Mouse (Mus musculus) liver, embryonic 15.5 days (tissue): ENCODE measurements around the gene Zfp408. TPM values are rescaled to one million over a fixed set of nuclear protein-coding genes. Genes with fewer than 3 reads are reported as not detected.

Source experiments
- ATAC-seq: fragments of 200-750 bp; cut with Nextera tagmentation; 2 replicates; pipeline ENCODE4 v1.8.0; 2017; ENCODE audit warnings: moderate number of reproducible peaks, mild to moderate bottlenecking, moderate library complexity; ENCODE audit not compliant: insufficient read depth
- H3K27ac ChIP-seq: fragments of 300-500 bp; sonication (generic); replicated peaks from 2 replicates; pipeline ENCODE4 v1.5.1; 2015; ENCODE audit warnings: mild to moderate bottlenecking, inconsistent platforms
- H3K27me3 ChIP-seq: fragments of 300-500 bp; sonication (generic); 2 replicates; pipeline ENCODE4 v1.6.1; 2015; ENCODE audit warnings: mild to moderate bottlenecking, inconsistent platforms
- H3K36me3 ChIP-seq: fragments of 300-500 bp; sonication (generic); replicated peaks from 2 replicates; pipeline ENCODE4 v1.6.1; 2015; ENCODE audit warnings: moderate library complexity, mild to moderate bottlenecking, inconsistent platforms
- H3K4me1 ChIP-seq: fragments of 300-500 bp; sonication (generic); replicated peaks from 2 replicates; pipeline ENCODE4 v1.6.1; 2015; ENCODE audit warnings: inconsistent platforms
- H3K4me2 ChIP-seq: fragments of 300-500 bp; sonication (generic); 2 replicates; pipeline ENCODE4 v1.6.1; 2015; ENCODE audit warnings: moderate library complexity, mild to moderate bottlenecking, inconsistent platforms
- H3K4me3 ChIP-seq: fragments of 300-500 bp; sonication (generic); replicated peaks from 2 replicates; pipeline ENCODE4 v1.5.1; 2015; ENCODE audit warnings: mild to moderate bottlenecking, inconsistent platforms
- H3K9ac ChIP-seq: fragments of 300-500 bp; sonication (generic); 2 replicates; pipeline ENCODE4 v1.6.1; 2015; ENCODE audit warnings: moderate library complexity, mild to moderate bottlenecking, inconsistent platforms
- H3K9me3 ChIP-seq: fragments of 300-500 bp; sonication (generic); replicated peaks from 2 replicates; pipeline ENCODE4 v1.6.1; 2016; ENCODE audit warnings: inconsistent platforms
- WGBS: fragments of 180-500 bp; shearing (Covaris S2); methylation state at CpG from one replicate; pipeline ENCODE4 v1.1.7; 2015; ENCODE audit warnings: mixed read lengths; ENCODE audit not compliant: insufficient replicate concordance; 5-methylcytosine and 5-hydroxymethylcytosine counted together
- polyA plus RNA-seq: library from polyadenylated mRNA; unstranded; fragments of >200 nt; fragmentation: Nextera tagmentation; extraction: Ambion mirVana; gene quantifications from 2 replicates; pipeline ENCODE4 v1.2.1, GENCODE M21; 2015

Gene Zfp408
- polyA plus RNA-seq, 1 experiment from 2014 or later, result 2.8 TPM

DNA sequence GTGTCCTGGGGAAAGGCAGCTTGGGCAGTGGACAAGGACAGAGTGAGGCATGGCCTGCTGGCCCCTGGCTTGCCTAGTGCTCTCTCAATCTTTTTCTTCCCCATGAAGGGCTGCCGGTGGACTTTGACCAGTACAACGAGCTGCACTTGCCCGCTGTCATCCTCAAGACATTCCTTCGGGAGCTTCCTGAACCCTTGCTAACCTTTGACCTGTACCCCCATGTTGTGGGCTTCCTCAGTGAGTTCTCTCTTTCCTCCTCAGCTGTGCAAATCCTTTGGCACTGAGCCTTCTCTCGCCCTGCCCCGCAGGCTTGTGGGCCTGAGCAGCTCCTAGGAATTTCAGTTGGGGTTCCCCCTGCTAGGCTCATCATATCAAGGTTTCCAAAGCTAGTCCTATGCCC lies 20.4 kb upstream of the Zfp408 start:
- Histone ChIP-seq H3K27me3 (no peaks in the 10 kb centered on the region), H3K36me3 (peaks cover 89% of the 10 kb centered on the region), H3K9me3 (no peaks in the 10 kb centered on the region), H3K4me1 (no peaks in the 10 kb centered on the region), H3K4me3 (no peak overlapping the region), H3K4me2 (no peak overlapping the region), H3K9ac (no peak overlapping the region), H3K27ac (no peak overlapping the region)
- ATAC-seq, result no peak
- 74% methylated on average over 6 of the region's 6 CpGs for WGBS

DNA sequence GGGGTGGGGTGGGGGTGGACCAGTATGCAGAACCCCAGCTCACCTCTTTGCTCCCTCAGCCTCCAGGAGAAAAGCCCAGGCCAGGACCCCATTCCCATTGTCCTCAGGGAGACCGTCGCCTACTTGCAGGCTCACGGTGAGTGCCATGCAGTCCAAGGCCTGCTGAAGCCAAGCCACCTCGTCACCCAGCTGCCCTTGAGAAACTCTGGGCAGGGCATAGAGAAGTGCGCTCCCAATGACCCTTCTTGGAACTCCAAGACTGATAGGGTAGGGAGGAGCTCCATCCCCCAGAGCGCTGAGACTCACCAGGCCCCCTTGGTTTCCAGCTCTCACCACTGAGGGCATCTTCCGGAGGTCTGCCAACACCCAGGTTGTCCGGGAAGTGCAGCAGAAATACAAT lies 19.7 kb upstream of the Zfp408 start:
- Histone ChIP-seq H3K36me3 (peaks cover 88% of the 10 kb centered on the region), H3K27ac (no peak overlapping the region), H3K27me3 (no peaks in the 10 kb centered on the region), H3K4me3 (no peak overlapping the region), H3K9ac (no peak overlapping the region), H3K4me2 (no peak overlapping the region), H3K4me1 (no peaks in the 10 kb centered on the region), H3K9me3 (no peaks in the 10 kb centered on the region)
- ATAC-seq, result no peak
- WGBS, result 83% methylated on average over 8 of the region's 8 CpGs

GRCm38 (mm10) chr2:91667747-91668146 lies 18.2 kb upstream of the Zfp408 start:
- H3K4me1 ChIP-seq, result no peaks in the 10 kb centered on the region
- H3K9me3 ChIP-seq, result no peaks in the 10 kb centered on the region
- 82% methylated on average over 2 of the region's 2 CpGs for WGBS
- no peak overlapping the region for H3K4me3 ChIP-seq
- peaks cover 89% of the 10 kb centered on the region for H3K36me3 ChIP-seq
- no peak overlapping the region for H3K4me2 ChIP-seq
- H3K9ac ChIP-seq, result no peak overlapping the region
- ATAC-seq, result no peak
- no peaks in the 10 kb centered on the region for H3K27me3 ChIP-seq
- no peak overlapping the region for H3K27ac ChIP-seq

- H3K4me2 ChIP-seq, result no peak overlapping the region
- H3K27me3 ChIP-seq, result no peaks in the 10 kb centered on the region
- no peak overlapping the region for H3K4me3 ChIP-seq
- H3K9me3 ChIP-seq, result no peaks in the 10 kb centered on the region
- no peak for ATAC-seq
- H3K4me1 ChIP-seq, result no peaks in the 10 kb centered on the region
- H3K9ac ChIP-seq, result no peak overlapping the region
- WGBS, result 81% methylated on average over 6 of the region's 6 CpGs
- H3K27ac ChIP-seq, result no peak overlapping the region
- H3K36me3 ChIP-seq, result peaks cover 88% of the 10 kb centered on the region
Observed at GRCm38 (mm10) chr2:91666386-91666910, 16.9 kb upstream of the Zfp408 start.

DNA sequence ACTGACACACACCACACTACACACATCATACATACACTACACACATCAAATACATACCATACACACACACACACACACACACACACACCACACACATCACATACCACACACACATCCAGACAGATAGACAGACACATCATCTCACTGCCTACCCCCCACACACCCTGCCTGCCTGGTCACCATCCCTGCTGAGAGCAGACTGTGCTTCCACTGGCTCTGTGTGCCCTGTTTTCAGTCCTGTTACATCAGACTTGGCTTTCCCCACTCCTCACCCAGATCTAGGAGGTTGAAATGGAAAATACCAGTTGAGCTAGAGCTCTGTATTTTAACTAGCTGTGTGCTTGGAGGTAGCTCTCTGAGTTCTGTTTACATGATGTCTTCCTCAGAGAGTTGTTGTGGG lies 15.2 kb upstream of the Zfp408 start:
- ATAC-seq, result no peak; the same call in 1 of the 2 replicates
- H3K9me3 ChIP-seq, result no peaks in the 10 kb centered on the region
- no peak overlapping the region for H3K9ac ChIP-seq

DNA sequence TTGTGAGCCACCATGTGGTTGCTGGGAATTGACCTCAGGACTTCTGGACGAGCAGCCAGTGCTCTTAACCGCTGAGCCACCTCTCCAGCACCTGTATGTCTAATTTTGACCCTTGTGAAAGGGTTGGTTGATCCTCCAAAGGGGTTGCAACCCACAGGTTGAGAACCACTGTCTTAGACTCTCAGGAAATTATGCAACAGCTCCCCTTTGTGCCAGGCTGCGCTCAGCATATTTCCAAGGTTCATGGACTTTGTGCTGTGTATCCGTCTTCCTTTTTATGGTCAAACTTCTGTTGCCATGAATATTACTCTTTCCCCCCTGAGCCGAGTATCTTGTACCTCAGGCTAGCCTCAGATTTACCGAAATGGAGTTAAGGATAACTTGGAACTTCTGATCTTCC lies 11.4 kb upstream of the Zfp408 start:
- no peak overlapping the region for H3K4me3 ChIP-seq
- no peaks in the 10 kb centered on the region for H3K27me3 ChIP-seq
- no peak overlapping the region for H3K27ac ChIP-seq
- H3K9ac ChIP-seq, result no peak overlapping the region
- no peaks in the 10 kb centered on the region for H3K9me3 ChIP-seq
- H3K4me2 ChIP-seq, result no peak overlapping the region
- no peaks in the 10 kb centered on the region for H3K4me1 ChIP-seq
- H3K36me3 ChIP-seq, result peaks cover 84% of the 10 kb centered on the region
- WGBS, result 70% methylated on average over 6 of the region's 6 CpGs
- ATAC-seq, result no peak

More for the DNA sequence above, 15.2 kb upstream of the Zfp408 start:
- H3K27ac ChIP-seq, result no peak overlapping the region
- H3K27me3 ChIP-seq, result no peaks in the 10 kb centered on the region
- no peak overlapping the region for H3K4me3 ChIP-seq
- no peak overlapping the region for H3K4me2 ChIP-seq
- H3K4me1 ChIP-seq, result no peaks in the 10 kb centered on the region
- peaks cover 81% of the 10 kb centered on the region for H3K36me3 ChIP-seq

GRCm38 (mm10) chr2:91659657-91660056 lies 10.1 kb upstream of the Zfp408 start:
- 86% methylated on average over 8 of the region's 8 CpGs for WGBS

DNA sequence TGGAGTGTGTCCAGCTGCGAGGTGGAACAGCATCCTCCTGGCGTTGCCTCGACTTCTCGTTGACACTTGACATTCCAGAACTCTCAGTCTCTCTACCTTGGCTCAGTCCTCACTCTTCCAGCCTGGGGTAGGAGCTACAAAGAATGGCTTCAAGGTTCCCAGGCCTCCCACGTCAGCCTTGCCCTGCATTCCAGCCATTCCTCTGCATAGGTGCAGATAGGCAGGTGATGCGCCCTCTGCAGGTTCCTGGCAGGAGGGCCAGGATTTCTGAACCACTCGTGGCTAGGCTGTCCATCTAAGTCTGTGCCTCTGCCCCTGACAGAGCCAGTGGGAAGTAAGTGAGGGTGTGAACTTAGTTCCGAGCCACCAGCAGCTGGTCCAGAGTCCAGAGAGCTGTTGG lies 7.2 kb upstream of the Zfp408 start:
- Histone ChIP-seq H3K4me2 (no peak overlapping the region), H3K27ac (no peak overlapping the region), H3K9me3 (no peaks in the 10 kb centered on the region), H3K36me3 (peaks cover 90% of the 10 kb centered on the region), H3K27me3 (no peaks in the 10 kb centered on the region), H3K9ac (no peak overlapping the region), H3K4me1 (peaks cover 14% of the 10 kb centered on the region), H3K4me3 (no peak overlapping the region)
- ATAC-seq, result peak; percentile 5; the same call in 1 of the 2 replicates
- WGBS, result 73% methylated on average over 8 of the region's 8 CpGs

More at GRCm38 (mm10) chr2:91659657-91660056, 10.1 kb upstream of the Zfp408 start:
- no peaks in the 10 kb centered on the region for H3K4me1 ChIP-seq
- H3K36me3 ChIP-seq, result peaks cover 91% of the 10 kb centered on the region
- no peaks in the 10 kb centered on the region for H3K9me3 ChIP-seq
- no peak overlapping the region for H3K4me3 ChIP-seq
- no peak overlapping the region for H3K9ac ChIP-seq
- H3K4me2 ChIP-seq, result no peak overlapping the region
- ATAC-seq, result no peak
- H3K27me3 ChIP-seq, result no peaks in the 10 kb centered on the region
- H3K27ac ChIP-seq, result no peak overlapping the region

- Histone ChIP-seq H3K27me3 (no peaks in the 10 kb centered on the region), H3K4me1 (peaks cover 24% of the 10 kb centered on the region), H3K4me3 (no peak overlapping the region), H3K4me2 (no peak overlapping the region), H3K9me3 (no peaks in the 10 kb centered on the region), H3K27ac (no peak overlapping the region), H3K9ac (no peak overlapping the region), H3K36me3 (peaks cover 80% of the 10 kb centered on the region)
- WGBS, result 59% methylated on average over 6 of the region's 6 CpGs
- ATAC-seq, result no peak
Observed at GRCm38 (mm10) chr2:91655827-91656226, 6.2 kb upstream of the Zfp408 start.

GRCm38 (mm10) chr2:91655388-91655787 lies 5.8 kb upstream of the Zfp408 start:
- Histone ChIP-seq H3K27me3 (no peaks in the 10 kb centered on the region), H3K27ac (no peak overlapping the region), H3K9ac (no peak overlapping the region), H3K9me3 (no peaks in the 10 kb centered on the region), H3K4me1 (peaks cover 27% of the 10 kb centered on the region), H3K4me3 (no peak overlapping the region), H3K36me3 (peaks cover 79% of the 10 kb centered on the region), H3K4me2 (no peak overlapping the region)
- no peak for ATAC-seq
- 77% methylated on average over 5 of the region's 5 CpGs for WGBS

DNA sequence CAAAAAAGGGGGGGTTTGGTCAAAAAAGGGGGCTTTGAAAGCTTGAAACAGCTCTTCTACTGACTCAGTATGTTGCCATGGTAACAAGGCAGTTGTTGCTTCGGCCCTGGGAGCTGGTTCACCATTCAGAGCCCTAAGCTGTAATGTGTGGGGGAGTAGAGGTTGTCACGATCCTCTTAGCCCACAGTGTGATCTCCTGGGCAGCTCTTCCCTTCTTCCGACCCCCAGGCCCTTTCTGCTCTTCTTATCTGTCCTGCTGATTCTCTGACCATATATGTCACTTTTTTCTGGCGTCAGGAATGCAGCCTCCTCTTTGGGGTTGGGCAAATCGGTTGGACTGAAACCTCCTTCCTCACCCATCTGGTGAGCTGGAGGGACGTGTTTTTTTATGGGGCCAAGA lies 3.3 kb upstream of the Zfp408 start:
- Histone ChIP-seq H3K4me1 (peaks cover 41% of the 10 kb centered on the region), H3K27ac (no peak overlapping the region), H3K9me3 (no peaks in the 10 kb centered on the region), H3K4me2 (no peak overlapping the region), H3K36me3 (peaks cover 59% of the 10 kb centered on the region), H3K4me3 (no peak overlapping the region), H3K27me3 (no peaks in the 10 kb centered on the region), H3K9ac (no peak overlapping the region)
- no peak for ATAC-seq
- 52% methylated on average over 6 of the region's 6 CpGs for WGBS
